Mouse (Mus musculus): ENCODE data around the gene Uchl4.
"Not testable (repeated sequence)": the region's sequence is repeated elsewhere in the genome, so short reads cannot be mapped to it uniquely, and the experiment has no call there.

Gene Uchl4

GRCm38 (mm10) chr9:64231674-64232073 lies 3.3 kb upstream of the Uchl4 start:
- DNase-seq, result no peak

DNA sequence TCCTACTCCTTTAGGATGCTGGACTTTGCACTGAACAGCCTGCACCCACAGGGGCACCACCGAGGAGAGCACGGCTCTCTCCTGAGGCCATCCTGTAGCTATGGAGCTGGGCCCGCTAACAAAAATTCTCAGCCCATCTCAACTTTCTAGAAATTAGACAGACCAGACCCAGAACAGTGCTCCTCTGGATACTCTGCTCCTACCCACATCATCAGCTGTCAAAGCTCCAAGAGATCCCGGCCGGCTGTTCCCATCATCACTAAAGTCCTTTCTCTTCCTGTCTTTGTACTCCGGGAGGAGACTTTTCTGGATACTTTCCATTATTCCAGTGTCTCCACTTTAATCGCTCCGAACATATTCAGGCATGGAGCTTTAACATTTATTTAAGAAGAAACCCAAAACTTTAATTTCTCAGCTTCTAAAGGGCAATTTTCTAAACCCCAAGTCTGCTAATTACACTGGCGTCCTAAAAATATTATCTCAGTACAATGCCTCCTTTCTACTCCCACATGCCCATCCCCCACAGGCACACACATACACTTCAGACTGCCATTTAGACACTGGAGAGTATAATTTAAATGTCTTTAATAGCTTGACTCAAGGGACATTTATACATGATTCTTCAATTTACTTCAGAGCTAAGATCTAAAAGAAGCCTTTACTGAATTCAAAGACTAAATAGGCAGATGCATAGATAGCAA lies 2.6 kb upstream of the Uchl4 start:
- peak; percentile 50 for DNase-seq

DNA sequence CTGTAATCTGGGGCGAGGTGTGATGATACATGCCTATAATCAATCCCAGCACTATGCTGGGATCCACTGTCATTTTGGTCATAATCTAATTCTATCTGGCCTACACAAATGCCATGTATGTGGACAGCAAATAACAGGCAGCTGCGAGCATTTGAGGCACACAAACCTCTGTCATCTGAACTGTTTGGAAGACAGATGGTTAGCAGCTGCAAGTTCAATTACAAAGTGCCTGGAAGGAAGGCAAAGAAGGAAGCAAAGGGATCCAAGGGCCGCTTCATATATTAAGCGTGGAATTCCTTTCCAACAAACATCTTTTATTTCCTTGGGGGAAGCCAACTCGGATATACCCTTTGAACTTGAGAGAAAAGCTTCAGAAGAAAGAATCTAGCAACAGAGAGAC lies 1.3 kb upstream of the Uchl4 start:
- peak; percentile 69 for DNase-seq

DNA sequence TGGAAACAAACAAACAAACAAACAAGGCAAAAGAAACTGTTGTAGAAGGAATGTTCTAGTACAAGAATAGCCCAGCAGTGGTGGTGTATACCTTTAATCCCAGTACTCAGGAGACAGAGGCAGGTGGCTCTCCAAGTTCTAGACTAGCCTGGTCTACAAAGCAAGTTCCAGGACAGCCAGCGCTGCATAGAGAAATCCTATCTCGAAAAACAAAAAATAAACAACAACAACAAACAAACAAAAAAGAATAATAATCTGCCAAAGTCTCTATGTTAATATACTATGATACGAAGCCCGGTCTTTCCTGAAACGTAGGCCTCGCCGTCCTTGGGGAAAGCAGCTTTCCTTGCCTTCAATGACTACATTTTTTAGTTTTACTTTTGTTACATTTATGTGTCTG lies 1.1 kb downstream of the Uchl4 start:
- no peak for DNase-seq

GRCm38 (mm10) chr9:64240116-64240515 lies 5.1 kb downstream of the Uchl4 start:
- no peak for DNase-seq

GRCm38 (mm10) chr9:64240681-64241080 lies 5.7 kb downstream of the Uchl4 start:
- DNase-seq, result peak; percentile 74

- no peak for DNase-seq
These were observed 7.4 kb downstream of the Uchl4 start for GRCm38 (mm10) chr9:64242381-64242831.

GRCm38 (mm10) chr9:64249371-64249770 lies 14.4 kb downstream of the Uchl4 start:
- DNase-seq, result no peak

DNA sequence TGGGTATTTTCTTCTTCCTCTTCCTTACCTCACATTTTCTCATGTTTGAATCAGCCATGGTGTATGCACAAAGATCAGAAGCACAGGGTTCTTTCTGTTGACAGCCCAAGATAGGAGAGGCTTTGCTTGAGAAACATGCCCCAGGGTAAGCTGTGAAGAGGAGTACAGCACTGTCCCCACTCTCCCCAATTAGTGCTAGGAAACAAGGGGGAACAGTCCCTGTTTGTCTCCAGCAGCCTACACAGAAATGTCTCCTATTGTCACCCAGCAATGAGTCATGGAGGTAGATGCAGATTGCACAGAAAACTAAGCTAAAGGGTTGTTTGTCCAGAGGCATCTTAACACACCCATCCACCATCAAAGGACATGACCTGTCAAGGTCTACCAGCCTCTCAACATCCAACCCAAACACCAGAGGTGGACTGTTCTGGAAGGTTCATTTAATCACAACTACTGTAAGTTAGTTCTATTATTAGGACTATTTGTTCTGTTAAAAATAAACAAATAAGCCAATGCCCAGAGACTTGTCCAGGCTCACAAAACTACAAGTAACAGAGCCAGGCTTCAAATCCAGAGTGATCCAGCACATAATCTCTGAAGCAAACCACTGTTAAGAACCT lies 15.2 kb downstream of the Uchl4 start:
- DNase-seq, result no peak

DNA sequence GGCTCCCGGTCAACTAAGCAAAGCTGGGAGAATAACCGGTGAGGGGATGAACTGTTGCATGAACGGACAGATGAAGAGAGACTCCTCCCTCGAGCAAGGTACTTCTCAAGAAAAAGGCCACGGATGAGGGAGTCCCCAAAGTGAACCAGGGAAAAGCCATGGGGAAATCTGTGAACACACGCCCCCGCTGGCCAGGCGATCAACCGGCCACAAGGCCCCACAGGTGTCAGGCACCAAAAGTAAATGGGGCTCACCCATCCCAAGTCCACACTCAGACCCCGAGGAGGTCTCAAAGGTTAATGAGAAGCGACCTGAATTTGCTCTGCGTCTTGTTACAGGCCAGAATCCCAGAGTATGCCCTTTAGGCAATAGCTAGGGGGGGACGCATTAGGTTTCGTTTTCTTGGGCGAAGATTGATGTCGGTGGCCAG lies 17.6 kb downstream of the Uchl4 start:
- peak; percentile 53 for DNase-seq

DNA sequence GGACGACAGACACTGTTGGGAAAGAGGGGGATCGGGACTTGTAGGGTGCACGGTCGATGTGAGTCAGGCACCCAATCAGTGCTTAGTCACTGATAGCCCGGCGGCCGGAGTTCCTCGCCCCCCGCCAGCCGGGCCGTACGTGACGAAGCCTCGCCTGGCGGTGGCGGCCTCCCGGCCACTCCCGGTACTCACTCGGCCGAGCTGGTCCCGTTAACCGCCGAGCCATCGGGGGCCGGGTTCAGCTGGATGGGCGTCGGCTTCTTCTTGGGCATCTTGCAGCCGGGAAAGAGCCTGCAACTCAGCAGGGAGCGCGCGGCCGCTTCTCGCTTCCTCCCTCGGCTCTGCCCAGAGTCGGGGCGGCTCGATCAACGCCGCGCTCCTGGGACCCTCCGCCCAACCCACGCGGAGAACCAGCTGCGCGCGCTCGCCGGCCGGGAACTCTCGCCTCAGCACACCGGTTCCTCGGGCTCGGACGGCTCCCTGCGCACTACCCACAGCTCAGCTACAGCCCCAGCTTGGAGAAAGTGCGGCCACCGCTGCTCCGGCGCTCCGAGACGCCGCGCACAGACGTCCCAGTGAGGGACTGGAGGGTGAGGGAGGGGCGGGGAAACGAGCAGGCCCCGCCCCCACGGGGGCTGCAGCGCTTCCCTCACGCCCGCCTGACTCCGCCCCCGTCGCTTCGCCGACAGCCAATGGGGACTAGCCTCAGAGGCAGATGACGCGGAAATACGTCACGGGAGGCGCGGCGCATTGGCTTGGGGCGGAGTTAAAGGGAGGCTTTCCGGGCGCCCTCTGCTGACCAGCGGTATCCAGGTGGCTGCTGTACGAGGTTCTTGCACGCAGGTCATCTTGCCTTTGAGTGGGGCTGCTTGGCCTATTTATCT lies 18.3 kb downstream of the Uchl4 start, which contains the start of gene Map2k1:
Map2k1 (minus strand) TSS at position 611 of the 884 bp plus-strand sequence.
- DNase-seq, result peak; percentile 100

DNA sequence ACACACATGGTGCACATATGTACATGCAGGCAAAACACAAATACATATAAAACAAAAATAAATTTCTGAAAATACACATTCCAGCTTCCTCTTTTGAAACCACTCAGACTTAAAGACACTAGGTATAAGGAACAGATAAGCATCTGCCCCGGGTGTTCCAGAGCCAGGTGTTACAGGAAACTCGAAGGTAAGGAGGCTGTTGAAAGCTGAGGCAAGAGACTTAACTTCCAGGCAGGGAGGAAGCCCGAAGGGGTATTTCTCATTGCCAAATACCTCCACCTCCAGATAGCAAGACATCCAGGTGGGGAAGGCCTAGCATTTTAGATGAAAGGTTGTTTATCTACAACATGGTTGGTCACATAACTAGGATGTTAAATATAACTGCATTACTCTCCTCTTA lies 20.4 kb downstream of the Uchl4 start:
- no peak for DNase-seq

GRCm38 (mm10) chr9:64256204-64256603 lies 21.2 kb downstream of the Uchl4 start:
- no peak for DNase-seq

GRCm38 (mm10) chr9:64259906-64260305 lies 24.9 kb downstream of the Uchl4 start:
- DNase-seq, result no peak

- no peak for DNase-seq
These were observed 26.0 kb downstream of the Uchl4 start for GRCm38 (mm10) chr9:64261023-64261422.

DNA sequence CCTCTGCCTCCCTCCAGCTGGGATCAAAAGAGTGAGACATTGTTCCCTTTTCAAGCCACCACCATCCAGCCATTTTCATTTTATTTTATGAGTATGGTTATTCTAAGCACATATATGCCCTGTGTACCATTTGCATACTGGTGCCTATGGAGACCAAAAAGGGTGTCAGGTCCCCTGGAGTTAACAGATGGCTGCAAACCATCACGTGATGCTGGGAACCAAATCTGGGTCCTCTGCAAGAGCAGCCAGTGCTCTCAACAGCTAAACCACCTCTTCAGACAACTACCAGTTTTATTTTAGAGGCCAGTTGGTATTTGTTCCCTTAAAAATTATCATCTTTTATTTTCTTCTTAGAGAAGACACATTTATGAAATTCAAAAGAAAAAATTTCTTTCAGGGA lies 29.8 kb downstream of the Uchl4 start:
- no peak for DNase-seq

GRCm38 (mm10) chr9:64267231-64267630 lies 32.2 kb downstream of the Uchl4 start:
- DNase-seq, result no peak

GRCm38 (mm10) chr9:64268196-64268595 lies 33.2 kb downstream of the Uchl4 start:
- DNase-seq, result no peak

DNA sequence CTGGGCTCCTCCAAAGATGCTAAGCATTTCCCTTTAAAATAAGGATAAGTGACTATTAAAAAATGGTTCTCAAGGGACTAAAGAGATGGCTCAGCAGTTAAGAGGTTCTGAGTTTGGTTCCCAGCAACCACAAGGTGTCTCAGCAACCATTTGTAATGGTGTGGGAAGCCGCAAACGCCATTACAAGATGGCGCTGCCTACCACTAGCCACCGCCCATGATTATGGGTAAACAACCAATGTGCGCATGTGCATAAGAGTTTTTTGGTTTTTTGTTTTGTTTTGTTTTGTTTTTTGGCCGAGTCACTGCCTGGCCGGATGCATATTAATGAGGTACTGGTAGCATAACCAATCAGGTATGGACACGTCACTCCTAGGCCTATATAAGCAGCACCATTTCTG lies 33.8 kb downstream of the Uchl4 start:
- DNase-seq, result not testable (repeated sequence)

GRCm38 (mm10) chr9:64271249-64271648 lies 36.2 kb downstream of the Uchl4 start:
- no peak for DNase-seq

DNA sequence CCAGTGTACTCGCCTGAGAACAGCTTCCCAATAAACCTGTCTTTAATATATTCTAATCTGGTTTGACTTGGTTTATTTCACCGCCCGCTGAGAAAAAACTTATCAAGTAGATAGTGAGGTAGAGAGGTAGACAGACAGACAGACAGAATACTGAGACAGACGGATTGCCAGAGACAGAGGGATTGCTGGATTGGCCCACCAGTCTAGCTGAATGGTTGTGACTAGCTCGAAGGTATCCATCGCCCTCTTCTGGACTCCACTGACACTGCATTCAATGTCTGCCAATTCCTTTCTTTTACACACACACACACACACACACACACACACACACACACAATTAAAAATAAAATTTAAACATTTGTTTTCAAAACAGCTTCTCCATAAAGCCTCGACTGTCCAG lies 37.6 kb downstream of the Uchl4 start:
- DNase-seq, result peak; percentile 48

GRCm38 (mm10) chr9:64273757-64274156 lies 38.8 kb downstream of the Uchl4 start:
- no peak for DNase-seq

- no peak for DNase-seq
These were observed 39.3 kb downstream of the Uchl4 start for GRCm38 (mm10) chr9:64274291-64274690.

DNA sequence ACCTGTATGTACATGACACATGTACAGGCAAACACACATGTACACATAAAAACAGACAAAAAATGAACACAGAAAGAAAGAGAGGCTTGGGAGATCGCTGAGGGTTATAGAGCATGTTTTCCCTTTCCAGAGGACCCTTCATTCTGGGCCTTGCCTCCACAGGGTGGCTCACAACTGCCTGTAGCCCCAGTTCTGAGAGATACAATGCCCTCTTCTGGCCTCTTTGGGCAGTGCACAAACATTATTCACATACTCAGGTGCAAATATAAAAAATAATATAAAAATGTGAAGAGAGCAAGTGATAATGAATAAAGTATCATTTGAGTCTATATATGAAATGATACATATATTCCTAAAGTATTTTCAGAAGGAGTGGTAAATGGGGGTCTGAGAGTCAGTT lies 39.9 kb downstream of the Uchl4 start:
- no peak for DNase-seq
